Mouse (Mus musculus) embryo, embryonic 10.5 days (tissue): ENCODE measurements around the gene Stat5a.

Experiments
- DNase-seq: peaks from one replicate; pipeline ENCODE4 v3.0.0-alpha.2; 2015; ENCODE audit warnings: low spot score

Gene Stat5a

GRCm38 (mm10) chr11:100858935-100859578 is at the start of gene Stat5a:
TSS of gene Stat5a (plus strand) at chr11:100859351.
- no peak for DNase-seq

- DNase-seq = no peak
These were observed 48.6 kb upstream of the Stat5a start for GRCm38 (mm10) chr11:100810516-100810915.

- DNase-seq = no peak
These were observed 48.0 kb upstream of the Stat5a start for GRCm38 (mm10) chr11:100811132-100811531.

- peak; percentile 27 for DNase-seq
These were observed 44.7 kb upstream of the Stat5a start for GRCm38 (mm10) chr11:100814498-100814897.

GRCm38 (mm10) chr11:100816342-100816741 is 42.8 kb upstream of the Stat5a start:
- no peak for DNase-seq

GRCm38 (mm10) chr11:100816801-100817200 is 42.4 kb upstream of the Stat5a start:
- DNase-seq = no peak

- DNase-seq = no peak
These were observed 41.8 kb upstream of the Stat5a start for GRCm38 (mm10) chr11:100817311-100817710.

- no peak for DNase-seq
These were observed 40.7 kb upstream of the Stat5a start for GRCm38 (mm10) chr11:100818359-100819012.

GRCm38 (mm10) chr11:100819048-100819447 is 40.1 kb upstream of the Stat5a start:
- DNase-seq = no peak

- no peak for DNase-seq
These were observed 39.5 kb upstream of the Stat5a start for GRCm38 (mm10) chr11:100819626-100820025.

- DNase-seq = no peak
These were observed 39.1 kb upstream of the Stat5a start for GRCm38 (mm10) chr11:100820047-100820446.

GRCm38 (mm10) chr11:100821605-100822220 is 37.4 kb upstream of the Stat5a start:
- DNase-seq = no peak

GRCm38 (mm10) chr11:100822365-100822764 is 36.8 kb upstream of the Stat5a start:
- DNase-seq = no peak

- DNase-seq = no peak
These were observed 35.4 kb upstream of the Stat5a start for GRCm38 (mm10) chr11:100823543-100824313.

GRCm38 (mm10) chr11:100824496-100824895 is 34.7 kb upstream of the Stat5a start:
- no peak for DNase-seq

- DNase-seq = no peak
These were observed 33.7 kb upstream of the Stat5a start for GRCm38 (mm10) chr11:100825451-100825850.

GRCm38 (mm10) chr11:100826161-100826866 is 32.8 kb upstream of the Stat5a start:
- DNase-seq = no peak

GRCm38 (mm10) chr11:100828676-100829151 is 30.4 kb upstream of the Stat5a start:
- DNase-seq = no peak

GRCm38 (mm10) chr11:100829691-100830090 is 29.5 kb upstream of the Stat5a start:
- no peak for DNase-seq

GRCm38 (mm10) chr11:100831396-100831795 is 27.8 kb upstream of the Stat5a start:
- no peak for DNase-seq

GRCm38 (mm10) chr11:100833466-100833865 is 25.7 kb upstream of the Stat5a start:
- DNase-seq = no peak
